Mouse (Mus musculus) cerebellum, postnatal 25 days (tissue): Measurements from ENCODE around the gene Kazald1.

Experiments
- DNase-seq, 2 experiments: peaks; one replicate each; pipeline ENCODE4 v3.0.0; 2021; ENCODE audit warnings: mixed read lengths in 2 of 2

Gene Kazald1

DNA sequence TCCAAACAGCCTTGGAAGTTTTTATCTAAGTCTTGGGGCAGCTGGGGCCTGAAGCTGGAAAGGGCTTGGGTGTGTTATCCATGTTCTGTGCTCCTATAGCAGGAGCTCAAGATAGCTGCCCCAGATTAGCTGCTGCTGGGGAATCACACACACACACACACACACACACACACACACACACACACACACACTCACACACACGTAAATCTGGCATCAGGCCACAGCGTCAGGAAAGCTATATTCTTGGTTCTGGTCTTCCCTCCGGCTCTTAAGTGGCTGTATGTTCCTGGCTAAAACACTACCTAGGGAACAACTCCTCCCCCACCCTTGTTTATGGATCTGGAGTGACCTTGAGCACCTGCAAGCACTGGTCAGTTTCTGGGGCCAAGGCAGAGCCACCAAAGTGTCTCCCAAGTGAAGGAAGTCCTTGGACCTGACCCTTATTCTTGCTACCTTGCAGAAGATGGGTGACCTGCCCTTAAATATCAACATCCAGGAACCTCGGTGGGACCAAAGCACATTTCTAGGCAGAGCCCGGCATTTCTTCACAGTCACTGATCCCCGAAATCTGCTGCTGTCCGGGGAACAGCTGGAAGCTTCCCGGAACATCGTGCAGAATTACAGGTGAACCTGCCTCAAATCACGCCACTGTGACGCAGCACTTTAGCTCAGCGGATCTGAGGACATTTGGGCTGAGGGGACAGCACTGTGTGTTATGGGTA is 26.2 kb upstream of the Kazald1 start:
- peak in 1 of 2 experiments; percentile 24 for DNase-seq

GRCm38 (mm10) chr19:45049523-45049922 is 25.5 kb upstream of the Kazald1 start:
- DNase-seq, result no peak

- DNase-seq, result no peak
Measured at GRCm38 (mm10) chr19:45053451-45053850, 21.6 kb upstream of the Kazald1 start.

DNA sequence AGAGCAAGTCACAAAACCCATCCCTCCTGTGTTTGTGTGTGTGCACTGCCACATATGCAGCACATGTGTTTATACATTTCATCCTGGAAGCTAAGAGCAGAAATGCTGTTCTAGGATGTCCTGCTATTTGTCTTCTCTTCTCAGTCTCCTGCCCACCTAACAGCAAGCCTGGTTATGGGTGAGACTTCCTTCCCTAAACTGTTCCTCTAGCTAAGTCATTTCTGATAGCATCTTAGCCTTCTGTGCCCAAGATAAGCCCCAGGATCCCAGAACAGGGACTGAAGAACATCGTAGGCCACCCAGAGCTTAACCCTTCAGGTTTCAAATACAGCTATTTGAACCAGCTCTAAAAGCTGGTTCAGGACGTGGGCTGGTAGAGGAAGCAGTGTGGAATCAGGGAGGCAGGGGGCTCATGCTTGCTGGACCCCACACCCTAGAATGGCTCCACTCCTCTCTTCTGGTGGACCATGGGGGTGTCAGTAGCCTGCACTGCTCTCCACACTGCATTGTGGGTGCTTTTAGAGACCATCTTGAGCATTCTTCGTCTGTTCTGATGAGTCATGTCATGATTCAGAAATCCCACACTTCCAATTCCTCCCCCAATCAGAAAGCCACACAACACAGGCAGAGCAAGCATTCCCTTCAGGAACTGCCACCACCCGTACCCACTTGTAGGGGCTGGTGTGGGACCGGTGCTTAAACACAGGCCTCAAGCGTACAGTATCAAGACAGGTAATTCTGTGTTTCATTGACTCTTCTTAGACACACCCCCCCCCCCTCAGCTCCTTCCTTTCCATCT is 19.9 kb upstream of the Kazald1 start:
- no peak for DNase-seq

DNA sequence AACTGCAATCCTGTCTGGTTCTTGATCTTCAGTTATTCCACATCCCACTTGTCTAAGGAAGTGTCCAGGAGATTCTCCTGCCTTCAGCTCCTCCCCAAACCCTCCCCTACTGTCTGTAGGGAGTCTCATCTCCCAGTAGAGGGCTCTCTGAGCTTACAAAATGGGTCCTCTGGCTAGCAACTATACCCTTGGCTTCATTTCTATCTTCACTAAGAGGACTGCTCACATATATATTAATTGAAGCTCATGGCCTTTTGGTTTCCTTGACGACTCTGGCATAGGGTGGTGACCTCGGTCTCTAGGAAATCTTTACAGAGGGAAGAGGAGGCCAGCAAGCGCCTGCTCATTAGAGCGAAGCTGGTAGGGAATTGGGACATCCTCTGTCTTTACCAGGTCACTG is 18.7 kb upstream of the Kazald1 start:
- no peak for DNase-seq

- no peak for DNase-seq
Measured at GRCm38 (mm10) chr19:45056908-45057698, 17.9 kb upstream of the Kazald1 start.

DNA sequence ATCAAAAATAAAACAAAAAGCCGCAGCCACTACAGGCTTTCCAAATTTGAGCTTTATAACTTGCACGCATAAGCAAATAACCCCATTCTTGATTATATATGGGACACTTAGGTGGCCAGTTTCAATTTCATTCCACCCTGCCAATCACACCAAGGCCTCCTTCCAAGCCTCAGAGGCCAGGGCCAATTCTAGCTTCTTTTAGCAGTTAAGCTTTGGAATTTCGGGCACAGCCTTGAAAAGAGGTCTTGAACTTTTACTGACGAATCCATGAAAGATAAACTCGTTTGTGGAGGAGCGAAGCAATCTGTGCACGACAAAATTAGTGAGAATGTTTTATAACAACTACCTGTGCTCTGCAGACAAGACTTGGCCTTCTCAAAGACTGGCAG is 17.3 kb upstream of the Kazald1 start:
- DNase-seq, result no peak

DNA sequence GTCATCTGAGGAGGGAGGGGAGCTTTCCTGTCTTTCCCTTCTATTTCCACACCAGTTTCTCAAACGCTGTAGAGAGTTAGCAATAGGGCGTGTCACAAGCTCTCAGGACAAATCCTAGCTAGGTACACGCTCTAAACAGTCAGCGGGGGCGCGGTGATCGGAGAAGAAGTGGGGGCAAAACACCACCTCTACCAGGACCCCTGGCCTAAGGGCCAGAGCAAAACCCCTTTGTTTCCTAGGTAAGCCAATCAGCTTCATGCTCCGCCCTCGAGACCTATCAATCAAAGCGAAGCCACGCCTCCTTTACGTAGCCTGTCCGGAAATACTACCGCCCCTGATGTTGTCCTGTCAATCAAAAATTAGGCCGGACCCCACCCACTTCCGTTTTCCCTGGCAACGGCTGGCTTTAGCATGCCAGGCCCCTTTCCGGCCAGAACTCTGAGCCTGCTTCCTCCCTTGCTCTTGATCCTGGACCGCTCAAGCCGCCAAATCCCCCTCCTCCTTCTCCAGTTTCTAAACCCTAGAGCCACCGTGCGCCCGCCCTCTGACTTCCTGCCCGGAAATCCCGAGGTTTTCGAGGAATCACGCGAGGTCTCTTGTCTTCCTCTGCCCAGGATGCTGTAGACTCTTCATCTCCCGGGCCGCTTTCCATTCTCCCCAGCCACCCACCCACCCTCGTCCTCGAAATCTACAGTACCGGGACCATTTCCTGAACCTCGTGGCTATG is 16.8 kb upstream of the Kazald1 start:
- DNase-seq, result peak; percentile 91 to 94

- no peak for DNase-seq
Measured at GRCm38 (mm10) chr19:45058841-45059240, 16.2 kb upstream of the Kazald1 start.

- DNase-seq, result peak; percentile 69 to 84
Measured at GRCm38 (mm10) chr19:45063565-45064292, 11.3 kb upstream of the Kazald1 start.

DNA sequence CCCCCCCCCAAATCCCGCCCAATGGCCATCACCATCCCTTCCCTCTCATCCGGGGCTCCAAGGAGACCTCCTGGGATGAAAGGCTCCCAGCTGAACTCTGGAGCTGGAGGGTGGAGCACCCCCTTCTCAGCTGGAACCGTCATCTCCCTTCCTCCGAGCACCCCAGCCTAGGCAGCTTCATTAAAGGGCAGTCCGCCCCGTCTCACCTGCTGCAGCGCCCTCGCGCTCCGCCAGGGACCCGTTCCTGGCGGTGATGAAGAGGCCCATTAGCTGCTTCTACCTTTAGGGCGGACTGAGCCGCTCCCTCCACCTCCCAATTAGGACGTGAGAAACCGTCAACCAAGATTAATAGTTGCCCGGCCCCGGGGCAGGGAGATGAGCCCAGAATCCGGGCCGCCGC is 9.8 kb upstream of the Kazald1 start:
- DNase-seq, result no peak

GRCm38 (mm10) chr19:45067170-45067569 is 7.9 kb upstream of the Kazald1 start:
- DNase-seq, result no peak

- no peak for DNase-seq
Measured at GRCm38 (mm10) chr19:45067758-45068510, 7.1 kb upstream of the Kazald1 start.

GRCm38 (mm10) chr19:45073871-45074542 is 1.0 kb upstream of the Kazald1 start:
- DNase-seq, result peak; percentile 86 to 94

DNA sequence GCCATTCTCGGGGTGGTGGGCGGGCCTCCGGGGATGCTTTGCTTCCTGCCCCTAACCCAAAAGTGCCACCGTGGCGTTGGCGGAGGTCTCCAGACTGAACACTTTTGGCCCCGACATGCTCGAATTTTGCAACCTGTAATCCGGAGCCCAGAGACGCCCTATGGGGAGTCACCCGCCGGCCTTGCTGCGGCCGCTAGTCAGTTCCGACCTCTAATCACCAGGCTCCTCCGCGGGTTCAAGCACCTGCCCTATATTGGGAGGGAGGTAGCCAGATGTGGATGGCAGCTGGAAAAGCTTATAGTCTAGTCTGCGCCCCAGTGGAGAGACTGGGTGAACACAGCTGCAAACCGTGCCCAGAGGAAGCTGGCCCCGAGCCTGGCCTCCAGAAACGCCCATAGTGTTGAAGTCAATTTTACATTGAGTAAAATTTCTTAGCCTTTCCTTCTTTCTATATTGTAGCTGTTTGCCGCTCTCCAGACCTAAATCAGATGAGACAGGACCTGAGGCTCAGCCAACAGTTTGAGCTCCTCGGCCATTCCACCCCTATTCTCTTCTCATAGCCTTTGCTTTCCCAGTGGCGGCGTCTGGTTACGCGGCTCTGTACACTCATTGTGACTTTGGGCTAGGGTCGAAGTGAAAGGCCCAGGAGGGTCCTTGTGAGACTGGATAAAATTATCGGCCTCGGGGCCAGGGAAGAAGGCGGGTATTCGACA is 438 bp downstream of the Kazald1 start:
- DNase-seq, result peak in 1 of 2 experiments; percentile 37

- DNase-seq, result peak in 1 of 2 experiments; percentile 22
Measured at GRCm38 (mm10) chr19:45076036-45076575, 1.1 kb downstream of the Kazald1 start.

DNA sequence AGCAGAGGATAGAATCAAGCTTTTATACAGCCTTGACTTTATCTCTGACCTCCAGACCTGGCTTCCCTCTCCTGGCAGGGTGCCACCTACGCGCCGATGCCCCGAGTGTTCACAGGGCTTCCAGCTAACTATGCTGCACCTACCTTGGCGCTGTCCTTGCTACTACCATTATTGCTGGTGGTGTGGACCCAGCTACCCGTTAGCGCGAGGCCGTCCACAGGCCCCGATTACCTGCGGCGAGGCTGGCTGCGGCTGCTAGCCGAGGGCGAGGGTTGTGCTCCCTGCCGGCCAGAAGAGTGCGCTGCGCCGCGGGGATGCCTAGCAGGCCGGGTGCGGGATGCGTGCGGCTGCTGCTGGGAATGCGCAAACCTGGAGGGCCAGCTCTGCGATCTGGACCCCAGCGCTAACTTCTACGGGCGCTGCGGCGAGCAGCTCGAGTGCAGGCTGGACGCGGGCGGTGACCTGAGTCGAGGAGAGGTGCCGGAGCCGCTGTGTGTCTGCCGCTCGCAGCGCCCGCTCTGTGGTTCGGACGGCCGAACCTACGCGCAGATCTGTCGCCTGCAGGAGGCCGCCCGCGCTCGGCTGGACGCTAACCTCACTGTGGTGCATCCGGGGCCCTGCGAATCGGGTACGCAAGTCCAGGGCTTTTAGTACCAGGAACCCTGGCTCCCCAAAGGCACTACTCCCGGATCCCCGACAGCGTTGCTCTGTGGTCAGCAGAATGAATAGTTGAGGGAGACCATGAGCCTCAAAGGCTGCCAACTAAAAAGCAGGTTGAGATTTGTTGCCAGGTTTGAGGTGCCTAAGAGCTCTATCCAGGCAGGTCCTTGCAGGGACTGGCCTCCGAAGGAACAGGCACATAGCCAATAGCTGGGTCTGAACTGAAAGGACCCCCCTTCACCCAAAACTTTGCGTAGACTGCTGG is 1.8 kb downstream of the Kazald1 start:
- peak; percentile 78 to 81 for DNase-seq
